Mouse (Mus musculus): ENCODE measurements around the gene Egfl8. TPM values are rescaled to one million over a fixed set of nuclear protein-coding genes. Genes with fewer than 3 reads are reported as not detected.

Gene Egfl8
- polyA plus RNA-seq, 1 experiment: 0.03 TPM

DNA sequence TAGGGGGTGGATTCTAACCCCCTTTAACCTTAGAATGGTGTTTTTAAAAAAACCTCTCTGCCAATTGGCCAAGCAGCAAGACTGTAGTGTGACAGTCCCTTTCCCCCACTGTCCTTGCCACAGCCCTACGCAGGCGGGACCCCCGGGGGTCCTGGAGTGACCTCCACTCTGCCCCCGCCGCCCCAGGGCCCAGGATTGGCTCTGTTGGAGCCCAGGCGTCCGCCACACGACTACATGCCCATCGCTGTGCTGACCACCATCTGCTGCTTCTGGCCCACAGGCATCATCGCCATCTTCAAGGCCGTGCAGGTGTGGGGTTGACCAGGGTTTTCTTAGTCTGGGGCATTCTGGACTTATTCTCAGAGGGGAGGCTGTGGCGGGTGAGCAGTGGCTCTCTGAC is 15.9 kb upstream of the Egfl8 start:
- H3K9me3 ChIP-seq (ENCODE audit: control insufficient read depth, low read length): peaks cover 3% of the 10 kb centered on the region; the same call in 1 of the 2 replicates
- peaks cover 79% of the 10 kb centered on the region for H3K27me3 ChIP-seq (ENCODE audit: control insufficient read depth)
- no peak for TF ChIP-seq GATA1 (IDR thresholded peaks at IDR 0.05; ENCODE audit: low read length)
- no peak for TF ChIP-seq TAL1 (IDR thresholded peaks at IDR 0.05; ENCODE audit: low read length)
- no peak overlapping the region for H3K4me3 ChIP-seq (replicated peaks)
- H3K4me1 ChIP-seq (ENCODE audit: control insufficient read depth): peaks cover 26% of the 10 kb centered on the region
- H3K36me3 ChIP-seq (ENCODE audit: control insufficient read depth): no peaks in the 10 kb centered on the region

GRCm38 (mm10) chr17:34630761-34631301 is 15.1 kb upstream of the Egfl8 start:
- TF ChIP-seq GATA1 (IDR thresholded peaks at IDR 0.05; ENCODE audit: low read length) (no peak), TAL1 (IDR thresholded peaks at IDR 0.05; ENCODE audit: low read length) (no peak)
- peaks cover 3% of the 10 kb centered on the region; the same call in 1 of the 2 replicates for H3K9me3 ChIP-seq (ENCODE audit: control insufficient read depth, low read length)
- H3K36me3 ChIP-seq (ENCODE audit: control insufficient read depth): no peaks in the 10 kb centered on the region
- H3K4me3 ChIP-seq (replicated peaks): no peak overlapping the region
- peaks cover 35% of the 10 kb centered on the region for H3K4me1 ChIP-seq (ENCODE audit: control insufficient read depth)
- H3K27me3 ChIP-seq (ENCODE audit: control insufficient read depth): peaks cover 81% of the 10 kb centered on the region

- H3K36me3 ChIP-seq (ENCODE audit: control insufficient read depth): peaks cover 3% of the 10 kb centered on the region
- H3K9me3 ChIP-seq (ENCODE audit: control insufficient read depth, low read length): peaks cover 3% of the 10 kb centered on the region; the same call in 1 of the 2 replicates
- H3K4me1 ChIP-seq (ENCODE audit: control insufficient read depth): peaks cover 37% of the 10 kb centered on the region
- TF ChIP-seq GATA1 (IDR thresholded peaks at IDR 0.05; ENCODE audit: low read length): no peak
- TF ChIP-seq TAL1 (IDR thresholded peaks at IDR 0.05; ENCODE audit: low read length): no peak
- peaks cover 77% of the 10 kb centered on the region for H3K27me3 ChIP-seq (ENCODE audit: control insufficient read depth)
- no peak overlapping the region for H3K4me3 ChIP-seq (replicated peaks)
Measured at GRCm38 (mm10) chr17:34629796-34630603, 14.2 kb upstream of the Egfl8 start.

- TF ChIP-seq TAL1 (IDR thresholded peaks at IDR 0.05; ENCODE audit: low read length): no peak
- TF ChIP-seq GATA1 (IDR thresholded peaks at IDR 0.05; ENCODE audit: low read length): no peak
- H3K27me3 ChIP-seq (ENCODE audit: control insufficient read depth): peaks cover 77% of the 10 kb centered on the region
- H3K4me3 ChIP-seq (replicated peaks): no peak within 1 kb of the TSS
- H3K4me1 ChIP-seq (ENCODE audit: control insufficient read depth): peaks cover 37% of the 10 kb centered on the region
- H3K36me3 ChIP-seq (ENCODE audit: control insufficient read depth): peaks cover 3% of the 10 kb centered on the region
- H3K9me3 ChIP-seq (ENCODE audit: control insufficient read depth, low read length): peaks cover 3% of the 10 kb centered on the region; the same call in 1 of the 2 replicates
Measured at GRCm38 (mm10) chr17:34629221-34629751, 13.5 kb upstream of the Egfl8 start, which contains the start of gene Prrt1. Gene Prrt1 (plus strand): TSS chr17:34629533.

- TF ChIP-seq TAL1 (IDR thresholded peaks at IDR 0.05; ENCODE audit: low read length) (no peak), GATA1 (IDR thresholded peaks at IDR 0.05; ENCODE audit: low read length) (no peak)
- H3K4me3 ChIP-seq (replicated peaks): no peak overlapping the region
- peaks cover 3% of the 10 kb centered on the region; the same call in 1 of the 2 replicates for H3K9me3 ChIP-seq (ENCODE audit: control insufficient read depth, low read length)
- H3K4me1 ChIP-seq (ENCODE audit: control insufficient read depth): peaks cover 37% of the 10 kb centered on the region
- H3K36me3 ChIP-seq (ENCODE audit: control insufficient read depth): peaks cover 3% of the 10 kb centered on the region
- H3K27me3 ChIP-seq (ENCODE audit: control insufficient read depth): peaks cover 72% of the 10 kb centered on the region
Measured at GRCm38 (mm10) chr17:34628644-34628967, 12.8 kb upstream of the Egfl8 start.

DNA sequence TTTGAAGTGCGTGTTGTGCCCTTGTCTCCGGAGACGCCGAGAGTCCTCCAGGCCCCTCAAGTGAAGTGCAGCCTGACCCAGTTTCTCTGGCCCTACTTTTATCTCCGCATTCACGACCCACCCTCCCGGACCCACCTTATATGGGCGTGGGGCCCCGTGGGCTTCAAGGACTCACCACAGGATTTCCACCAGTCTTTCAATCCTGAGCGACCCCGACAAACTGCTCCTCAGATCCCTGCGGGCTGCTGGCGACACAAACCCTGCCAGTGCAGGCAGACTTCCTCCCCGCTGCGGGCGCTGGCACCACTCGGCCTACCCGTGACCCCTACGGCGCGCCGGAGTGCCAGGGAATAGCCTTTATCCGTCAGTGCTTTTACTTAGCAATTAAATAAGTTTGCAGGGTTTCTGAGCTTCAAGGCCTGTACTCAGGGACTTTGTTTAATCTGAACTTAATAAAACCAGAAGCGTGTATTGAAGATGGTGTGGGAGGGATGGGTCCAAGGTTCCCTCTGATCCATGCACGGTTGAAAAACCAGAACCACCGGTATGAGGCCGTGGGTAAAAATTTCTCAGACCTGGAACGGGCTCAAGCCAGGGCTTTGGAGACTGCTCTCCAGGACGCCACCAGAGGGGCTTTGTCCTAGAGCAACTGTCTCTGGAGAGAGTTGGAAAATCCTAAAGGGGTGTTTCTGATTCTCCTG is 12.3 kb upstream of the Egfl8 start, which contains the start of gene Ppt2:
Gene Ppt2 (minus strand): TSS at position 568 of the 701 bp plus-strand sequence.
- Histone ChIP-seq H3K9me3 (ENCODE audit: control insufficient read depth, low read length) (peaks cover 3% of the 10 kb centered on the region; the same call in 1 of the 2 replicates), H3K27me3 (ENCODE audit: control insufficient read depth) (peaks cover 67% of the 10 kb centered on the region), H3K4me1 (ENCODE audit: control insufficient read depth) (peaks cover 38% of the 10 kb centered on the region), H3K4me3 (replicated peaks) (peak within 1 kb of the TSS; percentile 72), H3K36me3 (ENCODE audit: control insufficient read depth) (peaks cover 4% of the 10 kb centered on the region)
- no peak for TF ChIP-seq TAL1 (IDR thresholded peaks at IDR 0.05; ENCODE audit: low read length)
- no peak for TF ChIP-seq GATA1 (IDR thresholded peaks at IDR 0.05; ENCODE audit: low read length)

- peaks cover 60% of the 10 kb centered on the region for H3K27me3 ChIP-seq (ENCODE audit: control insufficient read depth)
- peak overlapping the region; percentile 72 for H3K4me3 ChIP-seq (replicated peaks)
- H3K4me1 ChIP-seq (ENCODE audit: control insufficient read depth): peaks cover 43% of the 10 kb centered on the region
- TF ChIP-seq TAL1 (IDR thresholded peaks at IDR 0.05; ENCODE audit: low read length) (no peak), GATA1 (IDR thresholded peaks at IDR 0.05; ENCODE audit: low read length) (no peak)
- H3K9me3 ChIP-seq (ENCODE audit: control insufficient read depth, low read length): peaks cover 3% of the 10 kb centered on the region; the same call in 1 of the 2 replicates
- peaks cover 10% of the 10 kb centered on the region for H3K36me3 ChIP-seq (ENCODE audit: control insufficient read depth)
Measured at GRCm38 (mm10) chr17:34627093-34627942, 11.5 kb upstream of the Egfl8 start.

DNA sequence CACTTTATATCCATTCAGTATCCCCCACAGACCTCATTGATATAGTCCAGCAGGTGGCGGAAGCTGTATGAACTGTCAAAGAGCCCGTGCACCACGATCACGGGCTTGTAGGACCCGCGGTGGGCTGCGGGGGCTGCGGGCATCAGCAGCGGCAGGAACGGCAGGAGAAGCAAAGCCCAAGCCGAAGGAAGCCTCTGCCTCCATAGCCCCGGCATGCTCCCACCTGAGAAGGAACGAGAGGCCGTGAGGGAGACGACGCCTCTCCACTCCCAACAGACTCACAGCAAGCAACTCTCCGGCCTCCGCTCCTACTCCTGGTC is 11.0 kb upstream of the Egfl8 start:
- peaks cover 10% of the 10 kb centered on the region for H3K36me3 ChIP-seq (ENCODE audit: control insufficient read depth)
- peak overlapping the region; percentile 72 for H3K4me3 ChIP-seq (replicated peaks)
- H3K9me3 ChIP-seq (ENCODE audit: control insufficient read depth, low read length): peaks cover 3% of the 10 kb centered on the region; the same call in 1 of the 2 replicates
- H3K4me1 ChIP-seq (ENCODE audit: control insufficient read depth): peaks cover 42% of the 10 kb centered on the region
- TF ChIP-seq TAL1 (IDR thresholded peaks at IDR 0.05; ENCODE audit: low read length) (no peak), GATA1 (IDR thresholded peaks at IDR 0.05; ENCODE audit: low read length) (no peak)
- peaks cover 54% of the 10 kb centered on the region for H3K27me3 ChIP-seq (ENCODE audit: control insufficient read depth)
